Mouse (Mus musculus) brain, embryonic 14.5 days (tissue): Measurements from ENCODE around the gene C2.

Source experiments
- CTCF ChIP-seq: fragments of 200-500 bp; IDR thresholded peaks from 2 replicates; pipeline ENCODE4 v1.5.1; 2012; ENCODE audit warnings: inconsistent platforms, mild to moderate bottlenecking, moderate library complexity, borderline replicate concordance; ENCODE audit not compliant: insufficient read depth, insufficient read length; ENCODE audit errors: extremely low read depth
- POLR2A ChIP-seq: fragments of 200-500 bp; IDR thresholded peaks from 2 replicates; pipeline ENCODE4 v1.6.1; 2012; ENCODE audit warnings: mild to moderate bottlenecking, inconsistent platforms, borderline replicate concordance; ENCODE audit not compliant: poor library complexity, insufficient read depth, insufficient read length, severe bottlenecking; ENCODE audit errors: extremely low read depth

DNA sequence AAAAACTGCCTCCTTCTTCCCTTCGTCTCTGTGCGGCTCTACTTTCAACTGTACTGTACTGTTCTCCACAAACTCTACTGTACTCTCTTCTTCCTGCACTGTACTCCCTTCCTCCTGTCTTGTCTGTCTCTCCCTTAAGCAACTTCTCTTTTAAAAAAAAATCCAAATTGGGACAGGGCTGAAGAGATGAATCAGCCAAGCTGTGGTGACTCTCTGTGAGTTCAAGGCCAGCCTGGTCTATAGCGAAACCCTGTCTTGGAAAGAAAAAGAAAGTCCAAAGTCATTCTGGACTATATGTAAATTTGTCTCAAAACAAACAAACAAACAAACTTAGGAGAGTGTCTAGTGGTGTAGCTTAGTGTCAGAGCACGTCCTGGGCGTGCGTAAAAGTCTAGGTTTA, 23.7 kb downstream of the C2 start:
- TF ChIP-seq POLR2A = no peak
- TF ChIP-seq CTCF = no peak
